Mouse (Mus musculus) limb, embryonic 15.5 days (tissue): ENCODE data around the gene Olfr599. TPM values are rescaled to one million over a fixed set of nuclear protein-coding genes. Genes with fewer than 3 reads are reported as not detected.
"Not testable (repeated sequence)": the region's sequence is repeated elsewhere in the genome, so short reads cannot be mapped to it uniquely, and the experiment has no call there.

Experiments
- ATAC-seq: fragments of 200-750 bp; cut with Nextera tagmentation; 2 replicates; pipeline ENCODE4 v1.8.0; 2017; ENCODE audit warnings: low read depth, moderate TSS enrichment; ENCODE audit not compliant: insufficient number of reproducible peaks, low FRiP score, low TSS enrichment
- H3K27ac ChIP-seq: fragments of 300-500 bp; sonication (generic); 2 replicates; pipeline ENCODE4 v1.5.1; 2015; ENCODE audit warnings: moderate library complexity, mild to moderate bottlenecking, inconsistent platforms
- H3K27me3 ChIP-seq: fragments of 300-500 bp; sonication (generic); 2 replicates; pipeline ENCODE4 v1.6.1; 2015; ENCODE audit warnings: inconsistent platforms
- H3K36me3 ChIP-seq: fragments of 300-500 bp; sonication (generic); 2 replicates; pipeline ENCODE4 v1.6.1; 2015; ENCODE audit warnings: inconsistent platforms
- H3K4me1 ChIP-seq: fragments of 300-500 bp; sonication (generic); 2 replicates; pipeline ENCODE4 v1.6.1; 2015; ENCODE audit warnings: inconsistent platforms
- H3K4me2 ChIP-seq: fragments of 300-500 bp; sonication (generic); 2 replicates; pipeline ENCODE4 v1.6.1; 2015; ENCODE audit warnings: mild to moderate bottlenecking, inconsistent platforms
- H3K4me3 ChIP-seq: fragments of 300-500 bp; sonication (generic); 2 replicates; pipeline ENCODE4 v1.5.1; 2015; ENCODE audit warnings: mild to moderate bottlenecking, inconsistent platforms
- H3K9ac ChIP-seq: fragments of 300-500 bp; sonication (generic); 2 replicates; pipeline ENCODE4 v1.6.1; 2015; ENCODE audit warnings: inconsistent platforms
- H3K9me3 ChIP-seq: fragments of 300-500 bp; sonication (generic); 2 replicates; pipeline ENCODE4 v1.6.1; 2016; ENCODE audit warnings: inconsistent platforms
- WGBS: fragments of 180-500 bp; shearing (Covaris S2); methylation state at CpG from one replicate; pipeline ENCODE4 v1.1.7; 2015; 5-methylcytosine and 5-hydroxymethylcytosine counted together
- polyA plus RNA-seq: library from polyadenylated mRNA; unstranded; fragments of >200 nt; fragmentation: Nextera tagmentation; extraction: Ambion mirVana; gene quantifications from 2 replicates; pipeline ENCODE4 v1.2.1, GENCODE M21; 2015

Gene Olfr599
- polyA plus RNA-seq: not detected in 2 replicates

DNA sequence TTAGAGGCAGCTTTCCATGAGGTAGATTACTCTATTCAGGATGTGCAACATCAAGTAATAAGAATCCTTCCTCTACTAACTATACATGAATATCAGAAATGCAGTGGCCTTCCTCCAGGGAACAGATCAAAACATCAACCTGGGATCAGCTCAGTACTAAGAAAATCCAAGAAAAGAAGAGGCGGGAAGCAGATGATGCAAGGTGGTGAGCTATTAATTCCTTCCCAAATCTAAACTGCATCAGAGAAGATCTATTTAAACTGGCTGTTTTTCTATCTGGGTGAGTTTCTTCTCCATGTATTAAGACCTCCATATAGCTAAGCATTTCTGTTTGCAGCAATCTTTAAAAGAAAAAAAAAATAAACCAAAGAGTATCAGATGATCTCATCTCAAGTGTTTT lies at the start of gene Olfr599:
Gene Olfr599, plus strand, starts transcription at position 301 of the 400 bp plus-strand sequence.
- Histone ChIP-seq H3K36me3 (no peaks in the 10 kb centered on the region), H3K9ac (no peak within 1 kb of the TSS), H3K27ac (no peak within 1 kb of the TSS), H3K27me3 (no peaks in the 10 kb centered on the region), H3K4me3 (no peak within 1 kb of the TSS), H3K4me1 (no peaks in the 10 kb centered on the region), H3K4me2 (no peak within 1 kb of the TSS), H3K9me3 (no peaks in the 10 kb centered on the region)
- WGBS: 82% methylated on average over 1 of the region's 1 CpGs
- ATAC-seq: no peak

GRCm38 (mm10) chr7:103305348-103305747 lies 30.4 kb upstream of the Olfr599 start, which contains the start of gene Olfr596:
Gene Olfr596, plus strand, starts transcription at chr7:103305648.
- H3K4me2 ChIP-seq, H3K4me1 ChIP-seq, H3K36me3 ChIP-seq, H3K27ac ChIP-seq, H3K9ac ChIP-seq, ATAC-seq, H3K4me3 ChIP-seq, H3K27me3 ChIP-seq, H3K9me3 ChIP-seq: not testable (repeated sequence)
- WGBS: 88% methylated on average over 2 of the region's 2 CpGs

GRCm38 (mm10) chr7:103316015-103316414 lies 19.7 kb upstream of the Olfr599 start, which contains the start of gene Olfr597:
Gene Olfr597, plus strand, starts transcription at chr7:103316315.
- not testable (repeated sequence) for H3K9ac ChIP-seq, H3K4me2 ChIP-seq, H3K4me3 ChIP-seq, H3K4me1 ChIP-seq, ATAC-seq, H3K36me3 ChIP-seq, H3K9me3 ChIP-seq, H3K27me3 ChIP-seq, H3K27ac ChIP-seq
- WGBS: 84% methylated on average over 2 of the region's 2 CpGs

- Histone ChIP-seq H3K36me3 (no peaks in the 10 kb centered on the region), H3K9ac (no peak within 1 kb of the TSS), H3K9me3 (no peaks in the 10 kb centered on the region), H3K27me3 (no peaks in the 10 kb centered on the region), H3K4me3 (no peak within 1 kb of the TSS), H3K4me2 (no peak within 1 kb of the TSS), H3K4me1 (no peaks in the 10 kb centered on the region), H3K27ac (no peak within 1 kb of the TSS)
- ATAC-seq: no peak
Measured at GRCm38 (mm10) chr7:103323268-103323667, 12.4 kb upstream of the Olfr599 start, which contains the start of gene Olfr598. Gene Olfr598, plus strand, starts transcription at chr7:103323568.

GRCm38 (mm10) chr7:103349569-103349968 lies 13.9 kb downstream of the Olfr599 start, which contains the start of gene Olfr600:
Gene Olfr600, minus strand, starts transcription at chr7:103349669.
- Histone ChIP-seq H3K27ac (no peak within 1 kb of the TSS), H3K27me3 (no peaks in the 10 kb centered on the region), H3K4me1 (no peaks in the 10 kb centered on the region), H3K36me3 (no peaks in the 10 kb centered on the region), H3K4me2 (no peak within 1 kb of the TSS), H3K9me3 (no peaks in the 10 kb centered on the region), H3K9ac (no peak within 1 kb of the TSS), H3K4me3 (no peak within 1 kb of the TSS)
- no peak for ATAC-seq

GRCm38 (mm10) chr7:103362555-103362954 lies 26.8 kb downstream of the Olfr599 start, which contains the start of gene Olfr601:
Gene Olfr601, minus strand, starts transcription at chr7:103362655.
- 94% methylated on average over 1 of the region's 1 CpGs for WGBS
- no peak within 1 kb of the TSS for H3K27ac ChIP-seq

DNA sequence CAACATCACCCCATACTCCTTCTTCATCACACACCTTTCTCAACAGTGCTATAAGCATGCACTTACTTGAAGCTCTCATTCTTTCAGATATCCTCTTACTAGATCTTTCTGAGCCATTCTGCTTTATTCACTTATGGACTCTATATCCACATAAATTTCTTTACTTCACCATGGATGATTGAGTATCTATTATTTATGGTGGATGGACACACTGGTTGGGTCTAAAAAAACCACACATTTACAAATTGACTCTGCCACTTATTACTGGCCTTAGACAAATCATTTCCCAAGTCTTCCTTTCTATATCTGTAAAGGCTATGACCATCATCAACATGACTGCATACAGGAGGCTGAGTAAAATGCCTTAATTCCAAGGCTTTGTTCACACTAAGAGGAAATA lies 50.4 kb downstream of the Olfr599 start, which contains the start of gene Olfr603:
Gene Olfr603, minus strand, starts transcription at position 101 of the 400 bp plus-strand sequence.
- ATAC-seq: no peak
- Histone ChIP-seq H3K27ac (no peak within 1 kb of the TSS), H3K9ac (no peak within 1 kb of the TSS), H3K36me3 (no peaks in the 10 kb centered on the region), H3K27me3 (no peaks in the 10 kb centered on the region), H3K4me1 (no peaks in the 10 kb centered on the region), H3K4me3 (no peak within 1 kb of the TSS), H3K4me2 (no peak within 1 kb of the TSS), H3K9me3 (no peaks in the 10 kb centered on the region)

More at GRCm38 (mm10) chr7:103362555-103362954, 26.8 kb downstream of the Olfr599 start, which contains the start of gene Olfr601:
- H3K36me3 ChIP-seq: no peaks in the 10 kb centered on the region
- H3K4me3 ChIP-seq: no peak within 1 kb of the TSS
- ATAC-seq: no peak
- H3K27me3 ChIP-seq: no peaks in the 10 kb centered on the region
- no peak within 1 kb of the TSS for H3K4me2 ChIP-seq
- H3K9ac ChIP-seq: no peak within 1 kb of the TSS
- H3K9me3 ChIP-seq: no peaks in the 10 kb centered on the region
- H3K4me1 ChIP-seq: no peaks in the 10 kb centered on the region

Other genes starting within 250 kb of the Olfr599 start
- not detected in 2 replicates for gene Olfr585, start 238.2 kb upstream of the Olfr599 start, polyA plus RNA-seq
- gene Olfr586, start 210.3 kb upstream of the Olfr599 start, polyA plus RNA-seq: not detected in 2 replicates
- gene Olfr588-ps1, start 195.0 kb upstream of the Olfr599 start, polyA plus RNA-seq: not detected in 2 replicates
- gene Olfr589, start 179.6 kb upstream of the Olfr599 start, polyA plus RNA-seq: not detected in 2 replicates
- not detected in 2 replicates for gene Olfr591, start 157.6 kb upstream of the Olfr599 start, polyA plus RNA-seq
- not detected in 2 replicates for gene Olfr592, start 151.1 kb upstream of the Olfr599 start, polyA plus RNA-seq
- not detected in 2 replicates for gene Olfr593, start 124.1 kb upstream of the Olfr599 start, polyA plus RNA-seq
- not detected in 2 replicates for gene Olfr594, start 118.9 kb upstream of the Olfr599 start, polyA plus RNA-seq
- not detected in 2 replicates for gene Usp17ld, start 83.4 kb upstream of the Olfr599 start, polyA plus RNA-seq
- gene Olfr596, start 30.3 kb upstream of the Olfr599 start, polyA plus RNA-seq: not detected in 2 replicates
- not detected in 2 replicates for gene Olfr597, start 19.6 kb upstream of the Olfr599 start, polyA plus RNA-seq
- not detected in 2 replicates for gene Olfr598, start 12.3 kb upstream of the Olfr599 start, polyA plus RNA-seq
- not detected in 2 replicates for gene Olfr600, start 13.8 kb downstream of the Olfr599 start, polyA plus RNA-seq
- gene Olfr601, start 26.7 kb downstream of the Olfr599 start, polyA plus RNA-seq: not detected in 2 replicates
- not detected in 2 replicates for gene Olfr603, start 50.3 kb downstream of the Olfr599 start, polyA plus RNA-seq
- gene Usp17lc, start 79.2 kb downstream of the Olfr599 start, polyA plus RNA-seq: not detected in 2 replicates
- gene Olfr605, start 109.5 kb downstream of the Olfr599 start, polyA plus RNA-seq: not detected in 2 replicates
- not detected in 2 replicates for gene Olfr606, start 113.1 kb downstream of the Olfr599 start, polyA plus RNA-seq
- gene Olfr607, start 128.2 kb downstream of the Olfr599 start, polyA plus RNA-seq: not detected in 2 replicates
- not detected in 2 replicates for gene Olfr608, start 134.0 kb downstream of the Olfr599 start, polyA plus RNA-seq
- not detected in 2 replicates for gene Olfr609, start 162.1 kb downstream of the Olfr599 start, polyA plus RNA-seq
- not detected in 2 replicates for gene Olfr610, start 176.2 kb downstream of the Olfr599 start, polyA plus RNA-seq
- gene Olfr611, start 184.9 kb downstream of the Olfr599 start, polyA plus RNA-seq: not detected in 2 replicates
- not detected in 2 replicates for gene Olfr612, start 206.8 kb downstream of the Olfr599 start, polyA plus RNA-seq
- not detected in 2 replicates for gene Olfr613, start 212.2 kb downstream of the Olfr599 start, polyA plus RNA-seq
- gene Olfr615, start 220.2 kb downstream of the Olfr599 start, polyA plus RNA-seq: not detected in 2 replicates
- not detected in 2 replicates for gene Olfr616, start 233.2 kb downstream of the Olfr599 start, polyA plus RNA-seq
- not detected in 2 replicates for gene Olfr617, start 237.1 kb downstream of the Olfr599 start, polyA plus RNA-seq